Mouse (Mus musculus): ENCODE data around the gene Trank1. TPM values are rescaled to one million over a fixed set of nuclear protein-coding genes. Genes with fewer than 3 reads are reported as not detected.

Gene Trank1
- polyA plus RNA-seq, 1 experiment from 2014 or later, result 0.39 TPM

DNA sequence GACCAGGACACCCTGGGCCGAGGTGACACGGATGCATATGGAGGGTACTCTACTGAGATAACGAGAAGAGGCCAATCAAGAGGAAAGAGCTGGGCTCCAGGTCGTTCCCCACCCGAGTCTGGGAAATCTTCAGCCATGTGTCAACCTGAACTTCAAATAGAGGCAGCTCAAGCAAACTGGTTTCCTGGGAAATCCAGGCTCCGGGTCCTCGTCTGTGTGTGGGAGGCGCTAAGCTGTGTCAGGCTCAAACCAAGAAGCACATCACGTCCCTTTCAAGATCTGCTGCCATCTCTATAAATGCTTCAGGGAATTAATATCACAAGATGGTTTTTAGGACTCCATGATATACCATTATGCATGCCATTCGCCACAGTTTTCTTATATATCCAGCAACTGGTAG is 96.9 kb downstream of the Trank1 start:
- no peak for TF ChIP-seq CTCF (IDR thresholded peaks at IDR 0.05; ENCODE audit: low read depth)
- Histone ChIP-seq H3K9me3 (ENCODE audit: control insufficient read depth) (no peaks in the 10 kb centered on the region), H3K4me3 (ENCODE audit: low read depth, low read length) (no peak overlapping the region), H3K9ac (ENCODE audit: low read depth, low read length) (no peak overlapping the region), H3K4me1 (replicated peaks; ENCODE audit: control insufficient read depth, insufficient read depth, low read length) (no peaks in the 10 kb centered on the region; the same call in 1 of the 2 replicates), H3K27me3 (replicated peaks; ENCODE audit: control insufficient read depth, insufficient read depth, low read length) (no peaks in the 10 kb centered on the region), H3K4me2 (replicated peaks; ENCODE audit: low read depth) (no peak overlapping the region), H3K36me3 (ENCODE audit: control insufficient read depth, insufficient read depth) (no peaks in the 10 kb centered on the region), H3K27ac (ENCODE audit: low read depth, low read length) (no peak overlapping the region)
- no peak for ATAC-seq
- WGBS, result 74% methylated on average over 10 of the region's 10 CpGs

DNA sequence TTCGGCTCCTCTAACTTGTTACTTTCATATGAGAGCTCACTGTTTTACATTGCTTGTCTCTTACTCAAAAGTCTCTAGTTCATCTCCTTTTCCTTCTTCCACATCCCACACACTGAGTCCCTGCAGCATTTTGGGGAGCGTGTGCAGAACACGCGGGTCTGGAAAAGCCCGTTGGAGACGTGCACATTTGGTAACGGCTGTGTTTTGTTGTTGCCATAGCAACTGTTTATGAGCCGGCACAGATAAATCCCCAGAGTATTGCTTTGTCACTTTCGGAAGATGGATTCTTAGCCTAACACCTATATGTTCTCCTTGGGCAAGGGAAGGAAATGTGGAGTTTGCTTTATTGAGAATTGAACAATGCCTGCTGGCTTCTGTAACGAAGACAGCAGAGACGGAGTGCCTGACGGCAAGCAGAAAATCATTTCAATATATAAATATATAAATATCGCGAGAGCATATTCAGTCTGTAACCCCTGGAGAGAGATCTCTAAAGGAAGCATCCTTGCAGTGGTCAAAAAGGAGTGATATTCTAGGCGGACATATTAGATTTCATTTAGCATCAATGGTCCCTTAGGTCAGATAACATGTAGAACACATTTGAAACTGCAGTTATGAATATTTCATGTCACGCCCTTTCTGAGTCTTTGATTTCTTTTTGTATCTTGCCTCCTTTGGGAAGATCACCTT is 101.1 kb downstream of the Trank1 start:
- H3K4me2 ChIP-seq (replicated peaks; ENCODE audit: low read depth), result no peak overlapping the region
- 68% methylated on average over 16 of the region's 16 CpGs for WGBS
- no peak for ATAC-seq
- no peaks in the 10 kb centered on the region for H3K36me3 ChIP-seq (ENCODE audit: control insufficient read depth, insufficient read depth)
- H3K9ac ChIP-seq (ENCODE audit: low read depth, low read length), result no peak overlapping the region
- TF ChIP-seq CTCF (IDR thresholded peaks at IDR 0.05; ENCODE audit: low read depth), result no peak
- no peaks in the 10 kb centered on the region for H3K4me1 ChIP-seq (replicated peaks; ENCODE audit: control insufficient read depth, insufficient read depth, low read length)
- no peaks in the 10 kb centered on the region for H3K27me3 ChIP-seq (replicated peaks; ENCODE audit: control insufficient read depth, insufficient read depth, low read length)
- no peaks in the 10 kb centered on the region for H3K9me3 ChIP-seq (ENCODE audit: control insufficient read depth)
- H3K4me3 ChIP-seq (ENCODE audit: low read depth, low read length), result no peak overlapping the region
- H3K27ac ChIP-seq (ENCODE audit: low read depth, low read length), result no peak overlapping the region

DNA sequence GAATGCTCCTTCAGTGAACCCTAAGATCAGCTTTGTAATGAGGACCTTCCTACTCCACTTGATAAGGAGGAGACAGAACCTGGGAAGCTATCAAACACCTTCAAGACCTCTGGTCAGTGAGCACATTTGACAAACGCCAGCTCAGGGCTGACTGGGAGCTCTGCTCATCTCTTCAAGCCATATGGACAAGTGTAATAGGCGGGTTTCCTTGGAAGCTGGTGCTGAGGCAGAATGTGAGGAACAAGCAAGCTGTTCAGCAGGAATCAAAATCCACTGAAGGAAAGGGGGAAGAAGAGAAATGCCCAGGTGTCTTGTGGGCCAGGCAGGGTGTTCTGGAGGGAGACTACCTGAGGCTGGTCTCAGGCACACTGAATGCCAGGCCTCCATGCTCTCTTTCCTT is 110.3 kb downstream of the Trank1 start:
- no peak for ATAC-seq
- WGBS, result 77% methylated on average over 2 of the region's 2 CpGs
- no peak for TF ChIP-seq CTCF (IDR thresholded peaks at IDR 0.05; ENCODE audit: low read depth)

GRCm38 (mm10) chr9:111422567-111422966 is 111.0 kb downstream of the Trank1 start:
- Histone ChIP-seq H3K9ac (ENCODE audit: low read depth, low read length) (no peak overlapping the region), H3K4me2 (replicated peaks; ENCODE audit: low read depth) (no peak overlapping the region), H3K4me3 (ENCODE audit: low read depth, low read length) (no peak overlapping the region), H3K27ac (ENCODE audit: low read depth, low read length) (no peak overlapping the region), H3K27me3 (replicated peaks; ENCODE audit: control insufficient read depth, insufficient read depth, low read length) (no peaks in the 10 kb centered on the region), H3K4me1 (replicated peaks; ENCODE audit: control insufficient read depth, insufficient read depth, low read length) (no peaks in the 10 kb centered on the region), H3K9me3 (ENCODE audit: control insufficient read depth) (no peaks in the 10 kb centered on the region), H3K36me3 (ENCODE audit: control insufficient read depth, insufficient read depth) (no peaks in the 10 kb centered on the region)
- no peak for TF ChIP-seq CTCF (IDR thresholded peaks at IDR 0.05; ENCODE audit: low read depth)
- WGBS, result 51% methylated on average over 5 of the region's 5 CpGs
- ATAC-seq, result no peak

More for the DNA sequence above, 110.3 kb downstream of the Trank1 start:
- H3K4me3 ChIP-seq (ENCODE audit: low read depth, low read length), result no peak overlapping the region
- H3K9ac ChIP-seq (ENCODE audit: low read depth, low read length), result no peak overlapping the region
- no peaks in the 10 kb centered on the region for H3K4me1 ChIP-seq (replicated peaks; ENCODE audit: control insufficient read depth, insufficient read depth, low read length)
- no peak overlapping the region for H3K4me2 ChIP-seq (replicated peaks; ENCODE audit: low read depth)
- H3K36me3 ChIP-seq (ENCODE audit: control insufficient read depth, insufficient read depth), result no peaks in the 10 kb centered on the region
- no peak overlapping the region for H3K27ac ChIP-seq (ENCODE audit: low read depth, low read length)
- H3K9me3 ChIP-seq (ENCODE audit: control insufficient read depth), result no peaks in the 10 kb centered on the region
- no peaks in the 10 kb centered on the region for H3K27me3 ChIP-seq (replicated peaks; ENCODE audit: control insufficient read depth, insufficient read depth, low read length)

- no peak overlapping the region for H3K4me2 ChIP-seq (replicated peaks; ENCODE audit: low read depth)
- no peak overlapping the region for H3K4me3 ChIP-seq (ENCODE audit: low read depth, low read length)
- H3K9ac ChIP-seq (ENCODE audit: low read depth, low read length), result no peak overlapping the region
- H3K9me3 ChIP-seq (ENCODE audit: control insufficient read depth), result no peaks in the 10 kb centered on the region
- no peak for ATAC-seq
- 79% methylated on average over 6 of the region's 6 CpGs for WGBS
- H3K27ac ChIP-seq (ENCODE audit: low read depth, low read length), result no peak overlapping the region
- no peaks in the 10 kb centered on the region for H3K36me3 ChIP-seq (ENCODE audit: control insufficient read depth, insufficient read depth)
- H3K4me1 ChIP-seq (replicated peaks; ENCODE audit: control insufficient read depth, insufficient read depth, low read length), result no peaks in the 10 kb centered on the region
- TF ChIP-seq CTCF (IDR thresholded peaks at IDR 0.05; ENCODE audit: low read depth), result no peak
- no peaks in the 10 kb centered on the region for H3K27me3 ChIP-seq (replicated peaks; ENCODE audit: control insufficient read depth, insufficient read depth, low read length)
Observed at GRCm38 (mm10) chr9:111425113-111425512, 113.6 kb downstream of the Trank1 start.

DNA sequence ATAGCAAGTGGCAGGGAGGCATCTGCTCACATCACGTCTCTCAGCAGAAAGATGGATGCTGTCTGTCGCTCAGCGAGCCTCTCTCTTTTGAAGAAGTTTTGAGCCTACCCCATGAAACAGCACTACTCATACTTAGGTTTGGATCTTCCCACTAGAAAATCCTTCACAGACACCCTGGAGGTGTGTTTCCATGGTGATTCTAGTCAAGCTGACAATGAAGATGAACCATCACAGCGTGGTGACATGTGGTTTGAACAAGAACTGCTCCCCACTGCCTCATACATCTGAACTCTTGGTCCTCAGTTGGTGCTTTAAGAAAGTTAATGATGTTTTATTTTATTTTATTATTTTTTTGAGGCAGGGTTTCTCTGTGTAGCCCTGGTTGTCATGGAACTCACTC is 114.4 kb downstream of the Trank1 start:
- Histone ChIP-seq H3K4me3 (ENCODE audit: low read depth, low read length) (no peak overlapping the region), H3K4me2 (replicated peaks; ENCODE audit: low read depth) (no peak overlapping the region), H3K4me1 (replicated peaks; ENCODE audit: control insufficient read depth, insufficient read depth, low read length) (no peaks in the 10 kb centered on the region), H3K27me3 (replicated peaks; ENCODE audit: control insufficient read depth, insufficient read depth, low read length) (no peaks in the 10 kb centered on the region), H3K27ac (ENCODE audit: low read depth, low read length) (no peak overlapping the region), H3K9me3 (ENCODE audit: control insufficient read depth) (no peaks in the 10 kb centered on the region), H3K9ac (ENCODE audit: low read depth, low read length) (no peak overlapping the region), H3K36me3 (ENCODE audit: control insufficient read depth, insufficient read depth) (no peaks in the 10 kb centered on the region)
- ATAC-seq, result no peak
- no peak for TF ChIP-seq CTCF (IDR thresholded peaks at IDR 0.05; ENCODE audit: low read depth)
- 88% methylated on average over 4 of the region's 4 CpGs for WGBS
